Mouse (Mus musculus) embryonic facial prominence, embryonic 14.5 days (tissue): ENCODE results near the gene Sbno2. TPM values are rescaled to one million over a fixed set of nuclear protein-coding genes. Genes with fewer than 3 reads are reported as not detected.

Experiments
- ATAC-seq: fragments of 200-750 bp; cut with Nextera tagmentation; 2 replicates; pipeline ENCODE4 v1.8.0; 2017; ENCODE audit warnings: low read depth, moderate number of reproducible peaks, moderate TSS enrichment
- DNase-seq: peaks from one replicate; pipeline ENCODE4 v3.0.0-alpha.2; 2015; ENCODE audit warnings: low spot score
- H3K27ac ChIP-seq: fragments of 300-500 bp; sonication (generic); replicated peaks from 2 replicates; pipeline ENCODE4 v1.5.1; 2014; ENCODE audit warnings: low read depth, mild to moderate bottlenecking, low read length, moderate library complexity
- H3K27me3 ChIP-seq: fragments of 300-500 bp; sonication (generic); replicated peaks from 2 replicates; pipeline ENCODE4 v1.6.1; 2014; ENCODE audit warnings: low read length; ENCODE audit not compliant: control insufficient read depth, insufficient read depth
- H3K36me3 ChIP-seq: fragments of 300-500 bp; sonication (generic); 2 replicates; pipeline ENCODE4 v1.6.1; 2014; ENCODE audit warnings: low read length, mixed read lengths; ENCODE audit not compliant: control insufficient read depth, insufficient read depth
- H3K4me1 ChIP-seq: fragments of 300-500 bp; sonication (generic); 2 replicates; pipeline ENCODE4 v1.6.1; 2014; ENCODE audit warnings: antibody characterized with exemption, low read length; ENCODE audit not compliant: control insufficient read depth, insufficient read depth
- H3K4me2 ChIP-seq: fragments of 300-500 bp; sonication (generic); 2 replicates; pipeline ENCODE4 v1.6.1; 2014; ENCODE audit warnings: low read depth, mild to moderate bottlenecking, low read length, moderate library complexity, mixed read lengths
- H3K4me3 ChIP-seq: fragments of 300-500 bp; sonication (generic); 2 replicates; pipeline ENCODE4 v1.5.1; 2014; ENCODE audit warnings: low read depth, mild to moderate bottlenecking, low read length
- H3K9ac ChIP-seq: fragments of 300-500 bp; sonication (generic); 2 replicates; pipeline ENCODE4 v1.6.1; 2014; ENCODE audit warnings: low read depth, mild to moderate bottlenecking, low read length, moderate library complexity, mixed read lengths
- H3K9me3 ChIP-seq: fragments of 300-500 bp; sonication (generic); 2 replicates; pipeline ENCODE4 v1.6.1; 2016; ENCODE audit warnings: low read length; ENCODE audit not compliant: control insufficient read depth
- WGBS: fragments of 180-500 bp; shearing (Covaris S2); extraction: QIAGEN DNeasy Blood & Tissue Kit; methylation state at CpG from one replicate; pipeline ENCODE4 v1.1.7; 2014; 5-methylcytosine and 5-hydroxymethylcytosine counted together
- polyA plus RNA-seq: library from polyadenylated mRNA; unstranded; fragments of >200 nt; fragmentation: Nextera tagmentation; extraction: Ambion mirVana; gene quantifications from 2 replicates; pipeline ENCODE4 v1.2.1, GENCODE M21; 2014

Gene Sbno2
- polyA plus RNA-seq, 1 experiment from 2014 or later: 14.1 TPM

- no peaks in the 10 kb centered on the region for H3K36me3 ChIP-seq
Measured at GRCm38 (mm10) chr10:80022806-80023205, 82.6 kb downstream of the Sbno2 start.

GRCm38 (mm10) chr10:80022164-80022563 is 83.2 kb downstream of the Sbno2 start:
- ATAC-seq: no peak

More at GRCm38 (mm10) chr10:80022806-80023205, 82.6 kb downstream of the Sbno2 start:
- H3K4me1 ChIP-seq: 0 out of 2 replicates have a peak, but pooled peaks cover 9% of the 10 kb centered on the region
- DNase-seq (no peak), ATAC-seq (no peak)
- WGBS: 94% methylated on average over 8 of the region's 8 CpGs
- H3K27me3 ChIP-seq: no peaks in the 10 kb centered on the region
- H3K4me3 ChIP-seq: no peak overlapping the region
- H3K27ac ChIP-seq: no peak overlapping the region
- no peaks in the 10 kb centered on the region for H3K9me3 ChIP-seq
- no peak overlapping the region for H3K4me2 ChIP-seq
- no peak overlapping the region for H3K9ac ChIP-seq

GRCm38 (mm10) chr10:80021320-80021641 is 84.1 kb downstream of the Sbno2 start:
- 87% methylated on average over 13 of the region's 13 CpGs for WGBS
- DNase-seq (no peak), ATAC-seq (no peak)
- Histone ChIP-seq H3K36me3 (no peaks in the 10 kb centered on the region), H3K4me3 (no peak overlapping the region), H3K9ac (no peak overlapping the region), H3K4me2 (no peak overlapping the region), H3K27ac (no peak overlapping the region), H3K4me1 (0 out of 2 replicates have a peak, but pooled peaks cover 9% of the 10 kb centered on the region), H3K27me3 (no peaks in the 10 kb centered on the region), H3K9me3 (no peaks in the 10 kb centered on the region)

More at GRCm38 (mm10) chr10:80022164-80022563, 83.2 kb downstream of the Sbno2 start:
- Histone ChIP-seq H3K9me3 (no peaks in the 10 kb centered on the region), H3K4me3 (no peak overlapping the region), H3K4me2 (no peak overlapping the region), H3K27me3 (no peaks in the 10 kb centered on the region), H3K4me1 (0 out of 2 replicates have a peak, but pooled peaks cover 9% of the 10 kb centered on the region), H3K9ac (no peak overlapping the region), H3K36me3 (no peaks in the 10 kb centered on the region), H3K27ac (no peak overlapping the region)
- WGBS: 93% methylated on average over 12 of the region's 12 CpGs
- DNase-seq: no peak

DNA sequence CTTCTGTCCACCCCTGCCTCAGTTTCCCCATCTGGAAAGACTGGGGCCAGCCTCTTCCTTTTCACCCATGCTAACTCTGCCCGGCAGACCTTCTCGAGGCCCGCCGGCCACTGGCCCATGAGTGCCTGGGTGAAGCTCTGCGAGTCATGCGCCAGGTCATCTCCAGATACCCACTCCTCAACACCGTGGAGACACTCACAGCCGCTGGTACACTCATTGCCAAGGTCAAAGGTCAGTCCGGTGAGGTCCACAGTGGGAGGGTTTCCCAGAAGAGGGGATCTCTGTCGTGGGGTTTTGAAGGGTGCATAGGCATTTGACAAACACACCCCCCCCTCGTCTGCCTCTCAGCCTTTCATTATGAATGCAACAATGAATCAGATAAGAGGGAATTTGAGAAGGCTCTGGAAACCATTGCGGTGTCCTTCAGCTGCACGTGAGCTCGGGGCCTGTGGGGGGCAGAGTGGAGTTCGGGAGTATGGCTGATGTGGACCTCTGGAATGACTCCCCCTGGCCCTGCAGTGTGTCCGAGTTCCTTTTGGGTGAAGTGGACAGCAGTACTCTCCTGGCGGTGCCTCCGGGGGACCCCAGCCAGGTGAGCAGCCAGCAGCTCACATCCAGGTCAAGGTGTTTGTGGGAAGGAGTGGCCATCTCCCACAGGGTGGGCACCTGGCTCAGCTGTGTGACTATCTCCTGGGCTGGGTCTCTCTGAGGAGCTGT is 84.6 kb downstream of the Sbno2 start:
- Histone ChIP-seq H3K36me3 (no peaks in the 10 kb centered on the region), H3K4me2 (peak overlapping the region; percentile 46; the same call in 1 of the 2 replicates), H3K4me1 (0 out of 2 replicates have a peak, but pooled peaks cover 9% of the 10 kb centered on the region), H3K9me3 (no peaks in the 10 kb centered on the region), H3K9ac (no peak overlapping the region), H3K4me3 (no peak overlapping the region), H3K27ac (no peak overlapping the region), H3K27me3 (peaks cover 5% of the 10 kb centered on the region; the same call in 1 of the 2 replicates)
- no peak for DNase-seq
- WGBS: 78% methylated on average over 18 of the region's 18 CpGs
- no peak for ATAC-seq

GRCm38 (mm10) chr10:80020191-80020590 is 85.2 kb downstream of the Sbno2 start:
- H3K27me3 ChIP-seq: peaks cover 11% of the 10 kb centered on the region; the same call in 1 of the 2 replicates
- 0 out of 2 replicates have a peak, but pooled peaks cover 9% of the 10 kb centered on the region for H3K4me1 ChIP-seq
- peak overlapping the region; percentile 45; the same call in 1 of the 2 replicates for H3K9ac ChIP-seq
- no peak overlapping the region for H3K27ac ChIP-seq
- ATAC-seq (no peak), DNase-seq (no peak)
- WGBS: 22% methylated on average over 11 of the region's 11 CpGs
- H3K4me3 ChIP-seq: no peak overlapping the region; the same call in 1 of the 2 replicates
- H3K36me3 ChIP-seq: no peaks in the 10 kb centered on the region
- H3K4me2 ChIP-seq: peak overlapping the region; percentile 46; the same call in 1 of the 2 replicates
- no peaks in the 10 kb centered on the region for H3K9me3 ChIP-seq

DNA sequence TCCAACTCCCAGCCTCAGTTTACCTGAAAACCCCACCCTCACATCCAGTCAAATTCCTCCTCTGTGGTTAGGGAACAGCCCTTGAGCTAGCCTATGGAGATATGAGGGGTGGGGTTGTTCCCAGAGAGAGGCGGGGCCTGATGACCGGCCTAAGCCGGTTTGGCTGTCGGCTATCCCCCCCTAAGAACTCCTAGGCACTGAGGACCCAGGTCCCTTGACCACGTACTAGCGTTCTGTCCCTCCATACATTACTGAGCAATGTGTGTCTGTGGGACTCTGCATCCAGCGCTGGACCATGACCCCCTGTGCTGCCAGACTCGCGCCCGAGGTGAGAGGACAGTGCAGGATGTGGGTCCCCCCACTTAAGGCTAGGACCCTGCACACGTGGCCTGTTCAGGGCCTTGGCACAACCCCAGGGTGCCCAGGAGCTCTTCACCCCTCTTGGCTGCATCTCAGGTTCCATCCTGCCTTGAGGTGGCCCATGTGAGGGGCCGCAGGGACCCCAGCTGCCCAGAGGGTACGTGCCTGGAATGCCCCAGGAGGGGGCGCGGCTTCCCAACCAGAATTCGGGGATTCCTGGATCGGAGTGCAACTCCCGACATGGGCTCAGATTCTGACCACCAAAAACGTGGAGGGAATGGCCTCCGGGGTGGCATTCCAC is 85.8 kb downstream of the Sbno2 start:
- WGBS: 9% methylated on average over 19 of the region's 20 CpGs
- DNase-seq: no peak
- Histone ChIP-seq H3K9ac (peak overlapping the region; percentile 45), H3K27me3 (peaks cover 17% of the 10 kb centered on the region), H3K27ac (no peak overlapping the region), H3K9me3 (no peaks in the 10 kb centered on the region), H3K36me3 (no peaks in the 10 kb centered on the region), H3K4me2 (peak overlapping the region; percentile 46), H3K4me1 (0 out of 2 replicates have a peak, but pooled peaks cover 9% of the 10 kb centered on the region), H3K4me3 (peak overlapping the region; percentile 14)
- peak; percentile 38; the same call in 1 of the 2 replicates for ATAC-seq

- Histone ChIP-seq H3K27ac (no peak overlapping the region), H3K4me3 (no peak overlapping the region), H3K9me3 (no peaks in the 10 kb centered on the region), H3K27me3 (peaks cover 24% of the 10 kb centered on the region), H3K4me1 (0 out of 2 replicates have a peak, but pooled peaks cover 9% of the 10 kb centered on the region), H3K36me3 (no peaks in the 10 kb centered on the region), H3K9ac (peak overlapping the region; percentile 45; the same call in 1 of the 2 replicates), H3K4me2 (peak overlapping the region; percentile 46; the same call in 1 of the 2 replicates)
- WGBS: 11% methylated on average over 10 of the region's 15 CpGs
- ATAC-seq (peak; percentile 43; the same call in 1 of the 2 replicates), DNase-seq (no peak)
Measured at GRCm38 (mm10) chr10:80018739-80019297, 86.6 kb downstream of the Sbno2 start.

- Histone ChIP-seq H3K36me3 (no peaks in the 10 kb centered on the region), H3K27ac (no peak overlapping the region), H3K9ac (no peak overlapping the region), H3K4me3 (no peak overlapping the region), H3K4me2 (no peak overlapping the region), H3K27me3 (peaks cover 35% of the 10 kb centered on the region), H3K9me3 (no peaks in the 10 kb centered on the region), H3K4me1 (0 out of 2 replicates have a peak, but pooled peaks cover 9% of the 10 kb centered on the region)
- ATAC-seq: no peak
- no peak for DNase-seq
- 82% methylated on average over 14 of the region's 14 CpGs for WGBS
Measured at GRCm38 (mm10) chr10:80017771-80018170, 87.6 kb downstream of the Sbno2 start.
